Mouse (Mus musculus) midbrain, embryonic 15.5 days (tissue): ENCODE measurements around the gene Lhfpl3. TPM values are rescaled to one million over a fixed set of nuclear protein-coding genes. Genes with fewer than 3 reads are reported as not detected.

Experiments used
- ATAC-seq: fragments of 200-750 bp; cut with Nextera tagmentation; replicated peaks from 2 replicates; pipeline ENCODE4 v1.8.0; 2017; ENCODE audit warnings: moderate TSS enrichment
- H3K27ac ChIP-seq: fragments of 300-500 bp; sonication (generic); 2 replicates; pipeline ENCODE4 v1.5.1; 2015; ENCODE audit warnings: mild to moderate bottlenecking, inconsistent platforms
- H3K27me3 ChIP-seq: fragments of 300-500 bp; sonication (generic); replicated peaks from 2 replicates; pipeline ENCODE4 v1.6.1; 2015; ENCODE audit warnings: inconsistent platforms
- H3K36me3 ChIP-seq: fragments of 300-500 bp; sonication (generic); replicated peaks from 2 replicates; pipeline ENCODE4 v1.6.1; 2015; ENCODE audit warnings: inconsistent platforms
- H3K4me1 ChIP-seq: fragments of 300-500 bp; sonication (generic); 2 replicates; pipeline ENCODE4 v1.6.1; 2015; ENCODE audit warnings: inconsistent platforms
- H3K4me2 ChIP-seq: fragments of 300-500 bp; sonication (generic); 2 replicates; pipeline ENCODE4 v1.6.1; 2015; ENCODE audit warnings: inconsistent platforms, mild to moderate bottlenecking, moderate library complexity
- H3K4me3 ChIP-seq: fragments of 300-500 bp; sonication (generic); 2 replicates; pipeline ENCODE4 v1.5.1; 2015; ENCODE audit warnings: mild to moderate bottlenecking, inconsistent platforms
- H3K9ac ChIP-seq: fragments of 300-500 bp; sonication (generic); 2 replicates; pipeline ENCODE4 v1.6.1; 2015; ENCODE audit warnings: mild to moderate bottlenecking, inconsistent platforms
- H3K9me3 ChIP-seq: fragments of 300-500 bp; sonication (generic); 2 replicates; pipeline ENCODE4 v1.6.1; 2016; ENCODE audit warnings: inconsistent platforms
- WGBS: fragments of 180-500 bp; shearing (Covaris S2); methylation state at CpG from one replicate; pipeline ENCODE4 v1.1.7; 2015; ENCODE audit warnings: mixed read lengths; 5-methylcytosine and 5-hydroxymethylcytosine counted together
- microRNA-seq: library from miRNA; unstranded; fragments of <30 nt; microRNA quantifications from one replicate; pipeline ENCODE4, GENCODE M21; 2016
- polyA plus RNA-seq: library from polyadenylated mRNA; unstranded; fragments of >200 nt; fragmentation: Nextera tagmentation; extraction: Ambion mirVana; gene quantifications from 2 replicates; pipeline ENCODE4 v1.2.1, GENCODE M21; 2015

The Lhfpl3 gene
- polyA plus RNA-seq, 1 experiment from 2014 or later, result 21.0 TPM

DNA sequence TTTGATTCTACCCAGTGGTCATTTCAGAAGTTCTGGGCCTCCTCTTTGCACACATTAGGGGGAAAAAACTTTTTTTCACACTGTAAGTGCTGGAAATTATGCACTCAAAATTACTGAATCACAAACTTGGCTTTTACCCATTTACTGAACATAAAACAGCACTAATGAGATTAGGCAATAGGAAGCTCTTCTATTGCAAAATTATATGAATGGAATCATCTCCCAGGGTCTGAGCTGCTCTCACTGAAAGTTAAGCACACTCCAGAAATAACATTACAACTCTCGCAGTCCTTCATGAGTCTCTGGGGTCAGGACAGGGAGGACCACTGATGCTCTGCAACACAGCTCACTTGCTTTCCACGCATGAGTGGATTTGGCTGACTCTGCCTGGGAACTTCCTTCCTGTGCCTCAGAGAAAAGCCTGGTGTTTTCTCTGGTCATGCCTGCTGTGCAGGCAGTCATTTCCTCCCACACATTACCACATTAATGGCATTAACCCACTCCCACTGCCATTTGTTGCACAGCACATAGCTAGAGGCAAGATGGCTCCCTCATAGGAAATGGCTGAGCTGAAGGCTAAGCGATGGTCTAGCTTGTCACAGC lies 510.1 kb downstream of the Lhfpl3 start:
- Histone ChIP-seq H3K9ac (no peak overlapping the region), H3K36me3 (no peaks in the 10 kb centered on the region), H3K27ac (no peak overlapping the region), H3K9me3 (no peaks in the 10 kb centered on the region), H3K4me3 (no peak overlapping the region), H3K4me2 (no peak overlapping the region), H3K27me3 (no peaks in the 10 kb centered on the region), H3K4me1 (no peaks in the 10 kb centered on the region)
- WGBS, result 64% methylated on average over 3 of the region's 3 CpGs
- no peak for ATAC-seq

DNA sequence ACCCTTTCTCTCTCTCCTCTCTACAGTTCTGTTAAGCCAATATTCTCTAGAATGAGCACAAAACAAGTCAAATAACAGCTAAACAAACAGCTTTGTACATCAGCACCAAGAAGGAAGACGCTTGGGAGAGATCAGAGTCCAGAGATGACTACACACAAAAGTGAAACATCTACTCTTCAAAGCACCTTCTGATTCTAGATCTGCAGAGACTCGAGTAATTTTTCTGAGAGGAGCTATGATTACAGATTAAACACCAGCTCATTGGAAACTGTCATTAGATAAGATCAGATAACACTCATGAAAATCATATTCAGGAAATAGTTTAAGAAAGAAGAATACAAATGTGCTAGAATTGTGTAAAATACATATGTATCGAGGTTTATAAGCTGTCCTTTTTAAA lies 527.5 kb downstream of the Lhfpl3 start:
- Histone ChIP-seq H3K36me3 (no peaks in the 10 kb centered on the region), H3K9me3 (no peaks in the 10 kb centered on the region), H3K27me3 (no peaks in the 10 kb centered on the region), H3K27ac (no peak overlapping the region), H3K9ac (no peak overlapping the region), H3K4me2 (no peak overlapping the region), H3K4me1 (no peaks in the 10 kb centered on the region), H3K4me3 (no peak overlapping the region)
- WGBS, result 83% methylated on average over 3 of the region's 3 CpGs
- no peak for ATAC-seq

DNA sequence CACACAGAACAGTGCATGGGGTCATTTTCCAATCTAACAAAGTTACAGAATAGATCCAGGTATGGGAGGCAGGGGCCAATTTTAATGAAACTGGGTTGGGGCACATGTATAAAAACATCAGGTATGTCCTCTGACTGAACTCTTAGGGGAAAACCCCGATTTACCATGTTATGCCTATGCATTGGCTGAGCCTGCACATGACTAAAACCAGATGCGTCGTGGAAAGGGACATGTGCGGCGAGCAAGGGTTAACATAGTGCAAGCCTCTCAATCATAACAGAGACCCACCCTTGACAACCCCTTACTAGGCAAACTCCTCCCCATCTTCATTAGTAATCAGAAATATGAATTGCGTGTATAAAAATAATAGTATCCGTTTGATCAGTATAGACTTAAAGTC lies 533.5 kb downstream of the Lhfpl3 start:
- H3K4me3 ChIP-seq, result no peak overlapping the region
- ATAC-seq, result no peak
- H3K27ac ChIP-seq, result no peak overlapping the region
- 92% methylated on average over 7 of the region's 7 CpGs for WGBS
- H3K9ac ChIP-seq, result no peak overlapping the region
- no peaks in the 10 kb centered on the region for H3K9me3 ChIP-seq
- no peaks in the 10 kb centered on the region for H3K4me1 ChIP-seq
- no peak overlapping the region for H3K4me2 ChIP-seq
- no peaks in the 10 kb centered on the region for H3K36me3 ChIP-seq
- no peaks in the 10 kb centered on the region for H3K27me3 ChIP-seq

- Histone ChIP-seq H3K36me3 (no peaks in the 10 kb centered on the region), H3K27me3 (no peaks in the 10 kb centered on the region), H3K27ac (no peak overlapping the region), H3K9me3 (no peaks in the 10 kb centered on the region), H3K4me1 (no peaks in the 10 kb centered on the region), H3K4me3 (no peak overlapping the region), H3K9ac (no peak overlapping the region), H3K4me2 (no peak overlapping the region)
- 22% methylated on average over 3 of the region's 3 CpGs for WGBS
- ATAC-seq, result 0 out of 2 replicates have a peak, but pooled peaks have one; percentile 45
Observed at GRCm38 (mm10) chr5:23284884-23285283, 539.0 kb downstream of the Lhfpl3 start.

DNA sequence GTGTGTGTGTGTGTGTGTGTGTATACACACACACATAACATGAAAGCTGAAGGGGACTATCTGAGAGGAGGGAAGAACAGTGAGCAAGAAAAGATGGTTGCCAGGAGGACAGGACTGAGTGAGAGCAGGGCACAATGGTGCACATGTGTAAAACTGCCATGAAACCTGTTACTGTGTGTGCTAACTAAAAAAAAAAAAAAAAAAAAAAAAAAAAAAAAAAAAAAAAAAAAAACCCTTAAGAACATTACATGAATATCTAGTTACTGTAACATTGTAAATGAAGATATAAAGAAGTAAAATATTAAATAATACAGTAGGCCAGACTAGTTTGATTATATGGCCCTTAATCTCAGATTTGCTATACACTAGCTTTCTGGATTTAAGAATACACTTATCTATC lies 543.3 kb downstream of the Lhfpl3 start:
- Histone ChIP-seq H3K4me1 (no peaks in the 10 kb centered on the region), H3K9ac (no peak overlapping the region), H3K4me2 (no peak overlapping the region), H3K27me3 (no peaks in the 10 kb centered on the region), H3K4me3 (no peak overlapping the region), H3K36me3 (no peaks in the 10 kb centered on the region), H3K9me3 (no peaks in the 10 kb centered on the region), H3K27ac (no peak overlapping the region)
- ATAC-seq, result no peak

Small RNA genes lying within 50 kb of the gene (microRNA-seq; reads per million reads assigned to microRNA genes)
- gene Gm28022 (not detected), gene Gm44363 (not detected)

Other genes starting within 250 kb of the Lhfpl3 start
- gene Orc5, start 195.6 kb upstream of the Lhfpl3 start, polyA plus RNA-seq, result 34.8 and 34.9 TPM in 2 replicates